Mouse (Mus musculus) liver, postnatal 0 days (tissue): ENCODE measurements around the gene Ddb2.

Experiments used
- CTCF ChIP-seq: sonication (generic); IDR thresholded peaks from 2 replicates; pipeline ENCODE4 v1.5.1; 2016; ENCODE audit warnings: antibody characterized with exemption, low read depth
- EP300 ChIP-seq: IDR thresholded peaks from 2 replicates; pipeline ENCODE4 v1.6.1; 2016; ENCODE audit warnings: antibody characterized with exemption, low read depth, mild to moderate bottlenecking

DNA sequence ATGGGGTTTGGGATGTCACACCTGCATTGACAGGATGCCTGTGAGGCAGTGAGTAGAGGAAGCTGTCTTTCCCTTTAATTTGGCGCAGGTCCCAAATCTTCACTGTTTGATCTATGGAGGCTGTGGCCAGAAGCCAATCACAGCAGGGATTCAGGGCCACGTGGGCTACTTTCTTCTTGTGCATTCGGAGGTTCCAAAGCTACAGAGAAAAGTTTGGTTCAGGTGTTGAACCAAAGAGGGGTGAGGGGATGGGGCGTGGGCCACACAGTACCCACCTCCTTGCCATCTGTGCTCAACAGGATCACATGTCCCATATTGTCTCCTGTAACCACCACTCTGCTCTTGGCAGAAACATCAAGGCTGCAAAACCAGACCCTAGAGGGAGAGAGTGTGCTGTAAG, 19.8 kb downstream of the Ddb2 start:
- no peak for TF ChIP-seq CTCF
- TF ChIP-seq EP300: no peak
